Mouse (Mus musculus): Measurements from ENCODE around the gene Zfp518a. TPM values are rescaled to one million over a fixed set of nuclear protein-coding genes. Genes with fewer than 3 reads are reported as not detected.

The Zfp518a gene
- 10 to 100 TPM in 1 of 2 experiments, 1 to 10 TPM in 1; 9.3 to 10.1 TPM for total RNA-seq (2021)
- long read RNA-seq, experiment 1, full-length matches to known transcripts: 3 of 12 reads
- long read RNA-seq, experiment 1, partial matches to known transcripts: 1 of 12 reads
- long read RNA-seq, experiment 1, other reads (novel, unspliced or antisense): 8 of 12 reads
- long read RNA-seq, experiment 2, partial matches to known transcripts: 0 of 4 reads
- long read RNA-seq, experiment 2, other reads (novel, unspliced or antisense): 4 of 4 reads

DNA sequence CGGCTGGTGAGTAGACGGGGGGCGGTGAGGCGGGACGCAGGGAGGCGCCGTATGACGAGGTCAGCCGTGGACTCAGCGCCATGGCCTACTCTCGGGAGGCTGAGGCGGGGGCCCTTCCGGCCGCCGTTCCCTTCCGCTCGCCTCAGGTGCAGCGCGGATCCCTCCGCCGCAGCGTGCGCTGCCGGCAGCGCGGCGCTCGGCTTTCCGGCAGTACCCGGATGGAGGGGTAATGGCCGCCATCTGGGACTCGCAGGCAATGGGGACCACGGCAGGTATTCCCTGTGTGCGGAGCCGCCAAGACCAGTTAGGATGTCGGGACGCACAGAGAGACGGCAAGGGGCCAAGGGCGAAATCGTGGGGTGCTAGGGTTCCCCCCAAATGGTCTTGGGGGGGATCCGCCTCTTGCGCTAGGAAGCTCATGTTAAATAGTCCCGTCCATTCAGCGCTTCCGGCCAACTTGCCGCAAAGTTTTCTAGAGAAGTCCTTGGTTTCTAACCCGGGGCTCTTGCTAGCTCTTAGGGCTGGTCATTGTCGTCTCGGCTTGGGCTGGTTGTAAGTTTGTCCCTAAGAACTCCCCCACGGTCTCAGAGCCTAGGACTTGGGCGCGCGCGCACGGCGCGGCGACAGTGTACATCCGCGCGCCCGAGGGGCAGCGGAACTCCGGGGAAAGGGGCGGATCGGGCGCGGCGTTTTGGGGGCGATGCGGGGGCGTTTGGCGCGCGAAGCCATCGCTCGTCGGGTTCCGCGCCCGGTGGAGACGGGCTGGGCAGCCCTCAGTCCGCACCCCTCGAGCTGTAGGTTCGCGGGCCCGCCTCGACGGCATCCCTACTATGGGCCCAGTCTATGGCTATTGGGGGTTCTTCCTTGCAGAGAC, at the start of gene Zfp518a:
Gene Zfp518a, plus strand, starts transcription at position 187 of the 874 bp plus-strand sequence.
- DNase-seq (ENCODE audit: low spot score in 2 of 2): peak; percentile 75 to 91

DNA sequence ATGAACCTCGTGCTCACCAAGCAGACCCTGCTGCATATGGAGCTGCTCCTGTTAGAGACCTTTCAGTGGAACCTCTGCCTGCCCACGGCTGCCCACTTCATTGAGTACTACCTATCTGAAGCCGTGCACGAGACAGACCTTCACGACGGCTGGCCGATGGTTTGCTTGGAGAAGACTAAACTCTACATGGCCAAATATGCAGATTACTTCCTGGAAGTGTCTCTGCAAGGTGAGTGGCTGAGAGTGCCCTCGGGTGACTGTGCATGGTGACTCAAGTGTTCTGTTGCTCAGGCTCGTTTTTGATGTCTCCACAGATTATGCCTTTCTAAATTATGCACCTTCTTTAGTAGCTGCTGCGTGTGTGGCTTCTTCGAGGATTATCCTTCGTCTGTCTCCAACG, 49.8 kb upstream of the Zfp518a start:
- DNase-seq (ENCODE audit: low spot score in 2 of 2): no peak

DNA sequence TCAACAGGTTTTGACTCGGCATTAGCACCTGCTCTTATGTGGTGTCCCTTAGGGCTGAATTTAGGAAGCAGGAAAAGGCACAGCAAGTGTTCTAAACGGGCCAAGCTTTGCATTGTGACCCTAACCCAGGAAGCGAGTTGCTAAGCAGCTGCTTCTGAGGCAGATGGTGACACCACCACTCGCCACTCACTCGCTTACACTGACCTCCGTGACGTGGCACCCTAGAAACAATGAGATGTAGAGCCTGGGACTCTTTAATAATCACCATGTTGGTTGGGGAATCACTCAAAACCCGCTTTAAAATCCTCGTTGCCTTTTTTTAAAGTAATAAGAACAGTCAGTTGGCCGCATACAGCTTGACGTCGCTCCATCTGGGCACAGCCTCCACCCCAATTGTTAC, 45.1 kb upstream of the Zfp518a start:
- no peak for DNase-seq (ENCODE audit: low spot score in 2 of 2)

DNA sequence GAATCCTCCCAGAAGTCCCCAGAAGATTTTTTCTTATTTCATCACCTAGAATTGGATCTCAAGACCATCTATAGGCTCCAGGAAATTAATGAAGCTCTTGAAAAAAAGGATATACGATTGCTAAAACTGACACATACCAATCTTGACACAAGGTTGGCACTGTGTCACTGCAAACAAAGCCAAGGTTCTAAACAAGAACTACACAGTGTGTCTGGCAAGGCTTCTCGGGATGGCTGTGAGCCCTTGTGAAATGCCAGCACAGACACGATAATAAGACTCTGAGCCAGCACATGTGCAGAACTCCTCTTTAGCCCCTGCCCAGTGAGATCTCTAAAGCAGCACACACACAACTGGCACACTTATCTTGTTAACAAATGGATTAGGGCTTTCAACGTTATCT, 35.0 kb upstream of the Zfp518a start:
- DNase-seq (ENCODE audit: low spot score in 2 of 2): no peak

DNA sequence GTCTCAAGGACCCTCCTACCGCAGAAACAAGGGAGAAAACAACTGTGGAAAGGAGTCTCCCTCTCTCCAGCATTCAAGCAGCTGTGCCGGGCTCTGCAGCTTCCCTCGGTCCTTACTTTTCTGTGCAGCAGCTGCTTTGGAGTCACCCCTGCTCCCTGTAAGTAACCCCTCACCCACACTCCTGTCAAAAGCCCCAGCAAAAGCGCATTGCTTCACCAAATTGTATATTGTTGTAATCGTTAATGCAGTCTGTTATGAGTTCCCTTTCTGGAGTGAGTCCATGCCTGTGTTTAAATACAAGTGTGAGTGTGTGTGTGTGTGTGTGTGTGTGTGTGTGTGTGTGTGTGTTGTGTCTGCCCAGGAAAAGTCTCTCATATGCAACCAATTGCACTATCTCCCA, 26.2 kb upstream of the Zfp518a start:
- DNase-seq (ENCODE audit: low spot score in 2 of 2): no peak

DNA sequence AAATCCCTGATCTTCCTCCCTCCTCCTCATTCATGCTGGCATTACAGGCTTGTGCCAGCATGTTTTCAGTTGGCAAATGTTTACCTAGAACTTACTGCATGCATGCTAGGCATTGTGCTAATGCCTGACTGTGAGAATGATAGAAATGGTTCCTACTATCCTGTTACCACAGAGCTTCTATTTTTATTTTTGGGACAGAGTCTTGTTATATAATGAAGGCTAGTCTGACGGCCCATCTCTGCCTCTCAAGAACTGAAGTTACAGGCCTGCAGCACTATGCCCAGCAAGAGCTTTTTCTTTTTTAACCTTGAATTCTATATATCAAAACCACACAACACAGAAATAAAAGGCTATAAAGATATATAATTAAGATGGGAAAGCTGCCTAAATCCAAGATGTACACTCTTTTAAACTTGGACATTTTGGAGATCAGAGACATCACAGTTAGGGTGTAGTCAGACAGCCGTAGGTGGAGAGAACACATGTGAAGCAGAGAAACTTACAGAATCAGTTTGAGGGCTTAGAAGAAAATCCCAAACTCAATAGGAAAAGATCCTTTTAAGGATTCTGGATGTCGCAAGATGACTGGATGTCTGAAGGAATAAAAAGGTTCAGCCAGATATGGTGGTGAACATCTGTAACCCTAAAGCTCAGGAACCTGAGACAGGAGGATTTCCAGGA, 24.9 kb upstream of the Zfp518a start:
- no peak for DNase-seq (ENCODE audit: low spot score in 2 of 2)

DNA sequence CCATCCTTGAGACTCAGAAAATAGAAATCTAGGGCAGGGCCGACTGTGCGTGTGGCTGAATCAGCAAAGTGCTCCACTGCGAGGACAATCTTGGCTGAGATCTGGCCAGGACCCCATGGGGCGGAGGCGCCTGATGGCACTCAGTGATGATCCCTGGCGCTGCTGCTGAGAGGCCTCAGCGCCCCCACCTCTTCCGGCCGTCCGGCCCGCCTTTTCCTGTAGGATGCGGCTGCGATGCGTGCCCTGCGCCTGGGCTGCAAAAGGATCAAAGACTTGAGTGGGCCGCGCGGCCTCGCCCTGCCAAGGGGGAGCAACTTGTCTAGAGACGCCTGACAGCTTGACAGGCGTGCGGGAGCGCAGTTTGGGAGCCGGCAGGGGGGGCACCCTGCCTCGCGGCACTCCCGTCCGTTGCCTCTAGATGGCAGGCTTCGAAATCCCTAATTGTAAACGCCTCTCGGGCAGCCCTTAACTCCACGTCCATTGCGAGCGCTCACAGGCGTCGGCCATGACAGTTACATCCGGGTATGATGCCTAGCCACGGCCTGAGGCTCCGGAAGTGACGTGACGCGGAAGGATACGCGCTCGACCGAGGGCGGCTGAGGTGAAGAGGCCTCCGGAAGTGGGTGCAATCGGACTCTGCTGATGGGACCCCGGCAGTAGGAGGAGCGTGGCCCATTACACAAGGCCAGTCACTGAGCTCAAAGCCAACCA, 21.4 kb upstream of the Zfp518a start:
- DNase-seq (ENCODE audit: low spot score in 2 of 2): peak; percentile 80 to 91

DNA sequence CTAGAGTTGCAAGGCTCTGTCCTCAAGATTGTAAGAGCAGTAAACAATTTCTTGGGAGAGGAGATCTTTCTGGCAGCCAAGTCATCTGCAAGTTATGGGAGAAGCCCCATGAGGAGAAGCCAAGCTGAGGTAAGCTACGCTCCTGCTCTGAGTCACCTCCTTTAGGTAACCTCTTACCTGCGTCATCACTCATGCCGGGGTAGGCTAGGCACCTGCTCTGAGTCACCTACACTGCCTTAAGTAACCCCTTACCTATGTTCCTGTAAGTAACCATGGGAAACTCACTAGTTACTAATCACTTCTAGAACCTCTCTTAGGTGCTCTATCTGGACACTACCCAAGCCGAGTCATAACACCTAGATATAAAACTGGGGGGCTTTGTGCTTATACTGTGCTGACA, 12.8 kb upstream of the Zfp518a start:
- no peak for DNase-seq (ENCODE audit: low spot score in 2 of 2)

DNA sequence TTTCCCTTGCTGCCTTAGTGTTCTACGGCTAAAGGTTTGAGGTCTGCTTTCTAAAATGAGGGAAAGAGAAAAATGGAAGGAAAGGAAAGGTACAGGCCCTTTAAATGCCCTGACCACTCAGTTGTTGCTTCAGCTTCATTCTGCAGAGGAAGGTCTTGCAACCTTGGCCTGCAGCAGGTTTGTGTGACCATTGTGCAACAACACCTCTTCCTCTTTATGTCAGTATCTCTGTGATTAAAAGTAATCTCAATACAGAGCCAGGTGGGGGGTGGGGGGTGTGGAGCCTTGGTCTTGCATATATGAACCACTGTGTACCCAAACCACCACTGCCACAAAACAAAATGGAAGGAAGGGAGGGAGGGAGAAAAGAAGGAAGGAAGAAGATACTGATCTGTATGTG, 5.6 kb upstream of the Zfp518a start:
- no peak for DNase-seq (ENCODE audit: low spot score in 2 of 2)

DNA sequence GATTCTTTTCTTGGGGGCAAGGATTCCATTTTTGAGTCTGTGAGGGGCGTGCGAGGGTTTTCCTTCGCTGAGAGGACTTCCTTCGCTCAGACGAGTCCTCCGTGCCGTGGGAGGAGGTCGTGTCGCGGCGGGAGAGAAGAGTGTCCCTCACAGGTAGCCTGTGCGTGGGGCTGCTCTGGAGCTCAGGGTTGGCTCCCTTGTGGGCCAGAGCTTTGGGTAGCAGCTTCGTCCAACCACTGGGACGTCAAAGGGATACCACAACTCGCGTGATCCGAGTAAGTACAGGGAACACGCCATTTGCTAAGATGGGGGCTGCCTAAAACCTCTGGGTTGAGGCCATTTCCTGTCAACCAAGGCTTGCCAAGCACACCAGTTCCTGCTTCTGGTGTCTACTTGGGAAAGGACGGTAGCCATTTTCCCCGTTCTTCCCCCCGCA, 416 bp upstream of the Zfp518a start:
- DNase-seq (ENCODE audit: low spot score in 2 of 2): no peak

DNA sequence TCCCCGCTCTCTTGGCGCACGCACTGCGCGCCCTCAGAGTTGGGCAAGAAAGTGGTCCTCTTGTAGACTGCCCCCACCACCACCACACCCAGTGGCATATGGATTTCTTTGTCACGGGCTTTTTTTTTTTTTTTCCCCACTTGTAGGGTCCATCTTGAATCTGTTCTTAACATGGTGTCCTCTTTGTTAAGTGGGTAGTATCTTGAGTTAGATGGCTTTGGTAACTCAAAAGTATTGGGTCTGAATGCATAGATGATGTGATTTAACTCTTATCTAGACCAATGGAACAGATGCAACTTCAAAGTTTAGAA, 843 bp downstream of the Zfp518a start:
- DNase-seq (ENCODE audit: low spot score in 2 of 2): no peak

DNA sequence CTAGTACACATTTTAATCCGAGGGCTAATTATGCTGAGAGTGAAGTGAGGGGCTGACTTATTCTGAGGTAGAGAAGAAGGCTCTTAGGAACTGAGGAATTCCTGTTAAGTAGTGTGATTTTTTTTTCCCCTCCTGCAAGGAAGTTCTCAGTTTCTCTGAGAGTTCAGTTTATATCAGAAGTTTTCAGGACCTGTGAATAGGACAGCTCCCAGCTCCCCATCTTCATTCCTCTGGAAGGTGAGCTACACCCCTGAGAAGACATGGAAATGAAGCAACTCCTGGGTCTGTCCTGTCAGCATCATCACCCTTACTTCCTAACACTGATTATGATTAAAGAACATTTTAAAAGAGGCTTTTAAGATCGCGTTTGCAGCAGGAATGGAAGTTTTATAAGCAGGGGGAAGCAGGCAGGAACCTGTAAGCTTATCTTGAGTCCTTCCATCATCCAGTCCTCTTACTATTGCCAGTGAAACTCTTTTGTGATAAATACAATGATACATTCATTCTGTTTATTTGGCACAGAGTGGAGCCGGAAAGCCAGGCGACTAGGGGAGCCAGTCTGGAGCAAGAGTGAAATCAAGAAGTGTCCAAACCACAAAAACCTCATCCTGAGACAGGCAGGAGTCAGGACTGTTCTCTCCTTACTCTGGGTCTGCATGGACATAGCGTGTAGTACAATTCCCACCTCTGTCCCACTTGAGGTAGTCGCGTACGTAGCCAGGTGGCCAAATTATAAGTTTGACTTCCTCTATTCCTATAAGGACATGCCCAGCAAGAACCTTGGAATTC, 37.3 kb downstream of the Zfp518a start:
- DNase-seq (ENCODE audit: low spot score in 2 of 2): no peak

DNA sequence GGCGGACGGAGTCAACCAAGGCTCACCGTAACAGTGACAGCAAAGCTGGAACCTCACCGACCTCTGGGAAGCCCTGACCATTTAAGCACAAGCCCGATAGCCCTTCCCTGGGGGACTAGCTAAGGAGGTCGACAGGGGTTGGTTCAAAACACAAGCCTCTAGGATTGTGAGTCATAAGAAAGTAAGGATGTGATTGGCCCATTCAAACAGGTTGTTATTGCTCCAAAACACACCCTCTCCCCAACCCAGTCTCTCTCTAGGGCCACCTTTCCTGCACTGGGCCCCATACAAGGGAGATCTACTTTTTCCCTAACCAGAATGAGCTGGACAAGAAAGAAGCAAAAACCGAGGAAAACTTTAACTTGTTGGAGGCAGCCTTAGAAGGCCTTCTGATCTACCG, 40.9 kb downstream of the Zfp518a start:
- DNase-seq (ENCODE audit: low spot score in 2 of 2): no peak

DNA sequence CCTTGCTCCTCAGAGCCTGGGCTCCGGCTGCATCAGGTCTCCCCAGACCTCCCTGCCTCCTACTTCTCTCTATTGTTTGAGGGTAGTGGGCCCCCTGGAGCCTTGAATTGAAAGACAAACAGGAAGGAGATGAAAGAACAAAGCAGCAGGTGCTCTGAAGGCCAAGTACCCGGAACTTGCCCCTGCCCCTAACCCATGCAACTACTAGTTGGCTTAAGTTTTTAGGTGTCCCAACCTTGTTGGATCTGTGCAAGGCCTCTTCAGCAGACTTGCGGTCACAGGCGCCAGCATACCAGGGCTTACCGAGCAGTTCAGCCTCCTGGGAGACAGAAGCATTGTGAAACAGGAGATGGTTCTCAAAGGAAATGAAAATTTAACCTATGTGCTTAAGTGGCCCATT, 41.5 kb downstream of the Zfp518a start:
- DNase-seq (ENCODE audit: low spot score in 2 of 2): no peak

DNA sequence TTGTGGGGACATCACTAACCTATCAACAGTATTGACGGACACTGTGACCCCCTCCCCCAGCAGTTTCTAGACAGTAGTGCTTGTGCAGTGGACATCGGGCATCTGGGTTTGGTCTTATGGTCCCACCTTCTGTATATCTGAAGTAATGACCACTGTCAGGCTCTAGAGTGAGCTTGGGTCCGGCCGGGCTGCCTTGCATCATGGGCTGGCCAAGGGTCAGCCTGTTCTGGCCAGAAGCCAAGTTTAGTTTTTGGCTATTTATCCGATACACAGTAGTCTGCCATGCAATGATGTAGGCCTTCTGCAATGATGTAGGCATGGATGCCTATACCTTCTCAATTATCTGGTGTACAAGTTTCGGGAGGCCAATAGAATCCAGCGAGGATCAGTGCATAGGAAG, 49.0 kb downstream of the Zfp518a start:
- DNase-seq (ENCODE audit: low spot score in 2 of 2): no peak

DNA sequence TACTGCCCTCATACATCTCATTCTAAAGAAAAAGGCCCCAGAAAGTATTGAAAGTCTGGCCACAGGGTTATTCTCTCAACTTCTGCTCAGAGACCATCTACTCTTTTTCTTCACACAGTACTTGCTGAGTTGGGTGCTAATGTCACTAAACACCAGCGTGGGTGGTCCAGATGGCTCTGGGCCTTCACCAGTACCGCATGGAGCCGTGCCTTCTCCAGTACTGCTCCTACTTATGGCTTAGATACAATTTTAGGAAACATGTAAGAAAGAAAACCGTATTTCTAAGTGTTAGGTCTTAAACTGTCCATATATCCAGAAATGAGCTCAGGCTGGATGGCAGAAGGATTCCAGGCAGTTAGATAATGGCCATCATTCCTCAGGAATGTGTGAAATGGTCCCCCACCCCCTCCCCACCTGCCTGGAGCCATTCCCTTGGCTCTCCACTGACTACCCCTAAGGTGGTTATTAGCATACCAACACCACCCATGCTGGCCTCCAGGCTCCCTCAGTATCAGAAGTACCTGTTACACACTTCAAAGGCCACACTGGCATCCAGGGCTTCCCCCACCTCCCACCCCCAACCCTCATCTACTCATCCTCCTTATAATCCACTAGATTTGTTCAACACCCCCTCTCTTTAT, 52.6 kb downstream of the Zfp518a start:
- DNase-seq (ENCODE audit: low spot score in 2 of 2): no peak

DNA sequence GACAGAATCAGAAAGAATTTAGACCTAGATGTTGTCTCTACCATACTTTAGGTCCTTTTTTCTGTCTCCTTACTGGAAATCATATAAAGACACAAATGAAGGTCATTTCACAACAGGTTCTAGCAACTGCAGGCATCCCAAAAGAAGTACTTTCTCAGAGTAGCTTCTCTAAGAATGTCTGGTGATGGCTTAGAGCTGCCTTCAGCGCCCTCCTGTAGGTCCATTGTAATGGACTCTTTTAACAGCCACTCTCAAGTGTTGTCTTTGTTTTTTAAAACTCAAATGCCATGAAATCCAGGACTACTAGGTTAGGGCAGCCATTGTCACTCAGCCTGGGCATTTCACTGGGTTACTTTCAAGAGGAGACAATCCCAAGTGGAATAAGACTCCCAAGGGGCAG, 64.5 kb downstream of the Zfp518a start:
- no peak for DNase-seq (ENCODE audit: low spot score in 2 of 2)

DNA sequence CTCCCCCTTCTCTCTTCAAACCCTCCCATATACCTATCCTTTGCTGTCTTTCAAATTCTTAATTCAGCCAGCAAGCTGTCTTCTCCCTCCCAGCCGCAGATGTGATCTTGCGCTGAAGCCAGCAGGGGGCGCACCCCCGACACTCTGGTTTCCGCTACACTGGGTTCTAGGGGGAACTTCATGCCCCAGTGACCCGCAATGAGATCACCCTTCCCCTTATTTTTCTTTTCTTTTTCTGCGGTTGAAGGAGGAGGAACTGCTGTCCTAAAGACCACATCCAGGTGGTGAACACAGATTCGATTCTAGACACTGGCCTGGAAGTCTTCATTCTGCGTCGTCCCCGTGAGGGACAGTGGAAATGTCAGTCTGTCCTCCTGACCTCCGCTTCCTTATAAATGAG, 68.5 kb downstream of the Zfp518a start:
- DNase-seq (ENCODE audit: low spot score in 2 of 2): peak; percentile 32 to 43

DNA sequence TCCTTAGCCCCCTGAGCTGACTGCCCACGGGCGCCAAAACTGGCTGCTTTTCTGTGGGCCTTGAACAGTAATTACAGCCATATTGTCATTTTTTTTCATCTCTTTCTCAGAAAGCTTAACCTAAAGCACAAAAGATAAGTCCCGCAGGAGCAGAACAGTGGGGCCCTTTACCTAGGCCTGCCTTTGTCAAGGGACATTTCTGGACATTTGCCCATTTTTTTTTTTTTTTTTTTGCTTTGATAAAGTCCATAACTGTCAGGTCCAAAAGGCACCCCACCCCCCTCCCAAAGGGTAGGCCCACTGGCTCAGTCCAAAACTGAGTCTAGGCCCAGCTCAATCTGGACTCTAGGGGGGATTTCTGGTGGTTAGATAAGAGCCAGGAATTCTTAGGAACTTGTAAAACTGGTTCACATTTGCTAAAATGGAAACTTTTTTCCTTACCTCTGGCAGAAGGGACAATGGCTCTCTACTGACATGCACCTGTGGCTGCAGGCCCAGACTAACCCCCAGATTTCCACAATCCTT, 69.9 kb downstream of the Zfp518a start:
- DNase-seq (ENCODE audit: low spot score in 2 of 2): no peak
